13 mouse cellular contexts compared by ENCODE assay signal in the genomic region with DNA sequence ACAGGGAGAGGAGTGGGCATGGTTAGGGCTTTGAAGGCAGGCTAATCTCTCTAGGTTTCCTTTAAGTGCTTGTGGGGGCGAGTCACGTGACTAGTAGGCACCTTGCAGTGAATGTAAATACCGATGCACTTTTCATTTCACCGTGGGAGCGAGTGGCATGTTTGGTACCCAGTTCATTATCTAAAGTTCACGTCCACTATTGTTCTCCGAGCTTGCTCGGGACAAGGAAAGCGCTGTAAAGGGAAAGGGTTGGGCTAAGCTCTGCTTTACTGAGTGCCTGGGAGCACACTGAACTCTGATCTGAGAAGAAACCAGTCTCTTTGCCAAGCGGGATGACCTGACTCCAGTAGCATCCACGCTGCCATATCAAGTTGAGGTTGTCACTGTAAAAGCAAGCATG.
A peak's percentile ranks its signal among the peaks of the same experiment; 100 is the strongest.
DNase-seq lines count a peak whose midpoint lies in the region; ATAC-seq lines count a peak whose summit lies in the region.
"Had no signal": no experiment of that assay in that cellular context is flagged by ENCODE, and none has a peak within 500 bp of the region (broad histone marks: within the 10 kb centered on the region; RNA-seq: fewer than 3 reads in every experiment).

No protein-coding gene starts in this region.

- no peak overlapping the region for H3K9ac ChIP-seq in neural tube, embryonic 12.5 days
- H3K9ac ChIP-seq in forebrain, embryonic 14.5 days (ENCODE audit: low read length) = no peak overlapping the region; the same call in none of the 2 replicates
- H3K9ac ChIP-seq in midbrain, embryonic 11.5 days (ENCODE audit: low read length) = no peak overlapping the region
- H3K9ac ChIP-seq: lung, embryonic 14.5 days had no signal

- H3K9me3 ChIP-seq in neural tube, embryonic 12.5 days = peaks cover 7% of the 10 kb centered on the region; the same call in 1 of the 2 replicates
- H3K9me3 ChIP-seq in forebrain, embryonic 14.5 days (replicated peaks; ENCODE audit: control insufficient read depth, low read length) = 0 out of 2 replicates have a peak, but pooled peaks cover 2% of the 10 kb centered on the region
- no peaks in the 10 kb centered on the region; the same call in 1 of the 2 replicates for H3K9me3 ChIP-seq in midbrain, embryonic 11.5 days (ENCODE audit: control insufficient read depth, low read length)

- peaks cover 11% of the 10 kb centered on the region for H3K27me3 ChIP-seq in neural tube, embryonic 12.5 days (replicated peaks)
- H3K27me3 ChIP-seq in forebrain, embryonic 14.5 days (replicated peaks; ENCODE audit: control insufficient read depth, insufficient read depth, low read length) = no peaks in the 10 kb centered on the region
- H3K27me3 ChIP-seq in midbrain, embryonic 11.5 days (ENCODE audit: control insufficient read depth, insufficient read depth, low read length) = no peaks in the 10 kb centered on the region; the same call in 1 of the 2 replicates

- no peak for DNase-seq in neural tube, embryonic 10.5 days (ENCODE audit: extremely low spot score, low spot score)
- peak; percentile 68 for DNase-seq in forebrain, embryonic 14.5 days (ENCODE audit: low spot score)
- peak; percentile 91 for DNase-seq in midbrain, embryonic 11.5 days (ENCODE audit: low spot score, missing footprints)
- DNase-seq in kidney, postnatal 10 days = no peak
- DNase-seq in left cerebral cortex, adult 9 months (ENCODE audit: low spot score in 2 of 2) = no peak
- no peak for DNase-seq in frontal cortex, adult 2 months (ENCODE audit: extremely low spot score in 1 of 2, low spot score in 1 of 2)
- DNase-seq: cerebellum, postnatal 36 days; gastrocnemius, postnatal 14 days; kidney, adult 8-10 months; lung, embryonic 14.5 days had no signal

- peaks cover 18% of the 10 kb centered on the region for H3K4me1 ChIP-seq in neural tube, embryonic 12.5 days
- peaks cover 23% of the 10 kb centered on the region for H3K4me1 ChIP-seq in forebrain, embryonic 14.5 days (ENCODE audit: control insufficient read depth, insufficient read depth, low read length)
- H3K4me1 ChIP-seq in midbrain, embryonic 11.5 days (ENCODE audit: control insufficient read depth, insufficient read depth, low read length) = peaks cover 19% of the 10 kb centered on the region

- H3K27ac ChIP-seq in neural tube, embryonic 12.5 days = no peak overlapping the region
- H3K27ac ChIP-seq in forebrain, embryonic 14.5 days (ENCODE audit: low read depth, low read length) = 0 out of 2 replicates have a peak overlapping the region, but pooled peaks have one; percentile 18
- H3K27ac ChIP-seq in midbrain, embryonic 11.5 days (ENCODE audit: low read depth, low read length) = peak overlapping the region; percentile 26; the same call in 1 of the 2 replicates
- H3K27ac ChIP-seq: layer of hippocampus, adult 2 months had no signal

- no peak overlapping the region for H3K4me3 ChIP-seq in neural tube, embryonic 12.5 days
- no peak overlapping the region for H3K4me3 ChIP-seq in forebrain, embryonic 14.5 days (ENCODE audit: low read depth, low read length)
- H3K4me3 ChIP-seq in midbrain, embryonic 11.5 days (ENCODE audit: low read depth, low read length) = no peak overlapping the region
- H3K4me3 ChIP-seq: erythroblast, embryonic 14.5 days; layer of hippocampus, adult 2 months had no signal

- 25% methylated on average over 11 of the region's 11 CpGs for WGBS in neural tube, embryonic 12.5 days
- WGBS in forebrain, embryonic 14.5 days = 3% methylated on average over 11 of the region's 11 CpGs
- 14% methylated on average over 11 of the region's 11 CpGs for WGBS in midbrain, embryonic 11.5 days

- H3K4me2 ChIP-seq in neural tube, embryonic 12.5 days (replicated peaks) = peak overlapping the region; percentile 17
- H3K4me2 ChIP-seq in forebrain, embryonic 14.5 days (ENCODE audit: low read length) = peak overlapping the region; percentile 37
- peak overlapping the region; percentile 14; the same call in 1 of the 2 replicates for H3K4me2 ChIP-seq in midbrain, embryonic 11.5 days
- H3K4me2 ChIP-seq: lung, embryonic 14.5 days had no signal

- ATAC-seq in neural tube, embryonic 12.5 days (ENCODE audit: low FRiP score, low read depth) = no peak
- peak; percentile 37 for ATAC-seq in forebrain, embryonic 14.5 days
- peak; percentile 33; the same call in 1 of the 2 replicates for ATAC-seq in midbrain, embryonic 11.5 days (ENCODE audit: low FRiP score)

- H3K36me3 ChIP-seq in neural tube, embryonic 12.5 days = peaks cover 16% of the 10 kb centered on the region
- peaks cover 21% of the 10 kb centered on the region for H3K36me3 ChIP-seq in forebrain, embryonic 14.5 days (ENCODE audit: control insufficient read depth, insufficient read depth, low read length)
- H3K36me3 ChIP-seq in midbrain, embryonic 11.5 days (ENCODE audit: control insufficient read depth, insufficient read depth, low read length) = peaks cover 12% of the 10 kb centered on the region

Comparison
In these comparisons a context has a peak if more than half of its experiments do, and no peak if none do; other contexts are left out.
1. DNase-seq: peak in forebrain, embryonic 14.5 days (single experiment) and midbrain, embryonic 11.5 days (single experiment); none in neural tube, embryonic 10.5 days (single experiment), kidney, postnatal 10 days (single experiment), left cerebral cortex, adult 9 months (0 of 2) and frontal cortex, adult 2 months (0 of 2).
2. Peak in every context shown above with its lines, with median percentiles within 50 percentile points of each other: H3K4me2 ChIP-seq.